Comparison of ENCODE assay signal across 19 mouse cellular contexts in the genomic region with DNA sequence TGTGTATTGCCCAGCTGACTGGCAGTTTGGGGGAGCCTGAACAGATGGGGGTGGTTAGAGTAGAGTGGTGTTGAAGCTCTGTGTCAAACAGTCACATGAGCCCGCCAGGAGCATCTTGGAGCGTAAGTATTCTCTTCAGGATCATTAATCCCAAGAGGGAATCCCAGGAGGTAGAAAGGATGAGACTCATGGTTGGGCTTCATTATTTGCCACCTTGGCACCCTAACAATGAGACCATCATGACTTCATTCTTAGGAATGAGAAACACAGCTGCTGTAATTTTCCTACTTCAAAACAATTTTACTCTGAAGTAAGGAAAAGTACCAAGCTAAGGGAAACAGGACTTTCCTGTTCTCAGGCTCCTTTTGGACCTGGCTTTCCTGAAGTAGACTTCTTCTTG. TPM values are rescaled to one million over a fixed set of nuclear protein-coding genes. Genes with fewer than 3 reads are reported as not detected.
"Had no signal": no experiment of that assay in that cellular context is flagged by ENCODE, and none has a peak within 500 bp of the region (broad histone marks: within the 10 kb centered on the region; RNA-seq: fewer than 3 reads in every experiment).

No protein-coding gene starts in this region.

- H3K36me3 ChIP-seq: midbrain, embryonic 10.5 days; midbrain, embryonic 12.5 days; neural tube, embryonic 12.5 days; stomach, embryonic 15.5 days had no signal

- H3K27me3 ChIP-seq: midbrain, embryonic 12.5 days; neural tube, embryonic 12.5 days; stomach, embryonic 15.5 days had no signal

- H3K4me2 ChIP-seq: lung, embryonic 14.5 days; midbrain, embryonic 12.5 days; neural tube, embryonic 12.5 days; stomach, embryonic 15.5 days had no signal

- ATAC-seq: midbrain, embryonic 16.5 days had no signal

- H3K4me3 ChIP-seq: midbrain, embryonic 10.5 days; midbrain, embryonic 12.5 days; neural tube, embryonic 12.5 days; stomach, embryonic 15.5 days had no signal

- DNase-seq: lung, adult 18-20 months; lung, embryonic 14.5 days; lung, postnatal 10 days; lung, postnatal 4 days; midbrain, embryonic 14.5 days; right cerebral cortex, postnatal 14 days; thymus, adult 2 months; thymus, postnatal 25 days; thymus, postnatal 4 days had no signal

RNA-seq across cellular contexts. Expression of a gene that starts 10.4 kb away (rescaled TPM):
- polyA plus RNA-seq: lung, embryonic 14.5 days; lung, embryonic 16.5 days; midbrain, embryonic 10.5 days; midbrain, embryonic 12.5 days; midbrain, embryonic 14.5 days; midbrain, embryonic 16.5 days; neural tube, embryonic 12.5 days; neural tube, embryonic 14.5 days; spleen, adult 2 months; stomach, embryonic 15.5 days; stomach, postnatal 0 days; urinary bladder, adult 2 months had no signal
